ENCODE assay signal across 8 mouse cellular contexts in the genomic region with DNA sequence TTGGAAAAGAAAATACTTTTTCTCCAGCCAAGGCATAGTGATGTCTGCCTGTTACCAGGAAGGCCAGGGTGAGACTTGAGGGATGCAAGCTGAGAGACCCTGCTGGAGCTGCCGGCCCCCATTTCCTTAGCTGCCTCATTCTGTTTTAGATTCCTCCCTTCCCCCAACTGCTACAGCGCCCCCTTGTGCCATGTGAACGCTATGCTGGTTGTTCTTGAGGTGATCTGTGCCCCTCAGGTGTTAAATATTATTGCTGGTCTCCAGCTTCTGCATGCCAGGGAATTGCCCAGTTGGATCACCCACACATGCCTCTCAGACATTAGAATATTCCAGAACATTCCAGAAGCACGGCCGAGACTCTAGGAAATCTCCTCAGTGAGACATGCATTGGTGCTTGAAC. TPM values are rescaled to one million over a fixed set of nuclear protein-coding genes. Genes with fewer than 3 reads are reported as not detected.
DNase-seq lines count a peak whose midpoint lies in the region; ATAC-seq lines count a peak whose summit lies in the region.

No protein-coding gene starts in this region.

- 42% methylated on average over 5 of the region's 5 CpGs for WGBS in neural tube, embryonic 15.5 days

- H3K27me3 ChIP-seq in neural tube, embryonic 15.5 days (replicated peaks), result no peaks in the 10 kb centered on the region

- H3K9ac ChIP-seq in neural tube, embryonic 15.5 days (replicated peaks), result no peak overlapping the region

- ATAC-seq in neural tube, embryonic 15.5 days (ENCODE audit: low FRiP score), result no peak

- peaks cover 8% of the 10 kb centered on the region for H3K36me3 ChIP-seq in neural tube, embryonic 15.5 days

- H3K9me3 ChIP-seq in neural tube, embryonic 15.5 days (replicated peaks), result no peaks in the 10 kb centered on the region

- no peak overlapping the region for H3K4me2 ChIP-seq in neural tube, embryonic 15.5 days

- no peak overlapping the region for H3K27ac ChIP-seq in neural tube, embryonic 15.5 days (replicated peaks)

- DNase-seq in cerebellum, postnatal 14 days, result peak; percentile 53 to 82
- DNase-seq in cerebellum, adult 8-10 months, result no peak
- peak; percentile 43 for DNase-seq in neural tube, embryonic 10.5 days (ENCODE audit: extremely low spot score, low spot score)
- peak; percentile 74 to 81 for DNase-seq in kidney, postnatal 25 days
- peak; percentile 73 for DNase-seq in retina, postnatal 1 day
- no peak for DNase-seq in right cerebral cortex, postnatal 25 days
- DNase-seq in layer of hippocampus, postnatal 14 days (ENCODE audit: low spot score in 2 of 2), result no peak

- H3K4me3 ChIP-seq in neural tube, embryonic 15.5 days (replicated peaks), result no peak overlapping the region

- H3K4me1 ChIP-seq in neural tube, embryonic 15.5 days, result peaks cover 28% of the 10 kb centered on the region

RNA-seq across cellular contexts. Expression of gene Btbd2, which starts 4.3 kb away (rescaled TPM):
- polyA plus RNA-seq in neural tube, embryonic 15.5 days (2015; fragmentation: Nextera tagmentation; extraction: Ambion mirVana), result 91.9 and 92.1 TPM in 2 replicates
- total RNA-seq in layer of hippocampus, postnatal 14 days (2021), result 10 to 100 TPM; 90.2 to 94.4 TPM

RNA-seq across cellular contexts. Expression of gene Mknk2, which starts 16.8 kb away (rescaled TPM):
- polyA plus RNA-seq in neural tube, embryonic 15.5 days (2015; fragmentation: Nextera tagmentation; extraction: Ambion mirVana), result 56.2 and 70.3 TPM in 2 replicates
- 10 to 100 TPM; 50.5 to 51.5 TPM for total RNA-seq in layer of hippocampus, postnatal 14 days (2021)

RNA-seq across cellular contexts. Expression of gene Csnk1g2, which starts 38.5 kb away (rescaled TPM):
- 106 and 118 TPM in 2 replicates for polyA plus RNA-seq in neural tube, embryonic 15.5 days (2015; fragmentation: Nextera tagmentation; extraction: Ambion mirVana)
- 100 to 1,000 TPM; 176 to 180 TPM for total RNA-seq in layer of hippocampus, postnatal 14 days (2021)

RNA-seq across cellular contexts. Expression of gene Mob3a, which starts 40.6 kb away (rescaled TPM):
- polyA plus RNA-seq in neural tube, embryonic 15.5 days (2015; fragmentation: Nextera tagmentation; extraction: Ambion mirVana), result 53.0 and 58.8 TPM in 2 replicates
- total RNA-seq in layer of hippocampus, postnatal 14 days (2021), result 10 to 100 TPM; 16.1 to 19.0 TPM

RNA-seq across cellular contexts. Expression of gene Izumo4, which starts 40.8 kb away (rescaled TPM):
- 43.3 and 46.8 TPM in 2 replicates for polyA plus RNA-seq in neural tube, embryonic 15.5 days (2015; fragmentation: Nextera tagmentation; extraction: Ambion mirVana)
- 10 to 100 TPM; 44.8 to 54.7 TPM for total RNA-seq in layer of hippocampus, postnatal 14 days (2021)

Comparison
In these comparisons a context has a peak if more than half of its experiments do, and no peak if none do; other contexts are left out.
1. DNase-seq: peak in cerebellum, postnatal 14 days (2 of 2), neural tube, embryonic 10.5 days (single experiment), kidney, postnatal 25 days (2 of 2) and retina, postnatal 1 day (single experiment); none in cerebellum, adult 8-10 months (single experiment), right cerebral cortex, postnatal 25 days (single experiment) and layer of hippocampus, postnatal 14 days (0 of 2).